Mouse (Mus musculus) embryo, embryonic 11 days (tissue): ENCODE data around the gene Lamp1.

Source experiments
- DNase-seq: peaks from one replicate; pipeline ENCODE4 v3.0.0-alpha.2; 2015

Lamp1 gene

DNA sequence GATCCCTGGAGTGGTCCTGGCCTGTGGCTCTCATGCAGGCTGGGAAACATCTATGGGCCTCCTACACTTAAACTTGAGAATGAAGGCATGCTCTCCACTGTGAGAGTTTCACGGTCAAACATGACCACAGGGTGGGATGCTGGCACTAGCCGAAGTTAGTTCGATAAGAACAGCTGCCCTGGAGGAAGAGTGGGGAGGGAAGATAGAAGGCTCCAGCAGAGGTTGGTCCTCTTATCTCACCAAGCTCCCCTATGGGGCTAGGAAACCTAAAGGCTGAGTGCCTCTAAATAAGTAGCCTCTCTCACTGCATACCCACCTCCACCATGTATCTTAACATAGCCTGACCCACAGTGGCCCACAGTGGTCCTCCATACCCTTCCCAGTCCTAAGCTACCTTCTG, 43.8 kb downstream of the Lamp1 start:
- no peak for DNase-seq

DNA sequence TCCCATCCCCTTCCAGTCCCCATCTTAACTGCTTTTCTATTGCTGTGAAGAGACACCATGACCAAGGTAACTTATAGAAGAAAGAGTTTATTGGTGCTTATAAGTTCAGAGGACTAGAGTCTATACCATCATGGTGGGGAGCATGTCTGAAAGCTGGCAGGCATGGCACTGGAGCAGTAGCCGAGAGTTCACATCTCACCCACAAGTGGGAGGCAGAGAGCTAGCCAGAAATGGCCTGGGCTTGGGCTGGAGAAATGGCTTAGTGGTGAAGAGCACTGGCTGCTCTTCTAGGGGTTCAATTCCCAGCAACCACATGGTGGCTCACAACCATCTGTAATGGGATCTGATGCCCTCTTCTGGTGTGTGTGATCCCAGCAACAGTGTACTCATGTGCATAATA, 44.5 kb downstream of the Lamp1 start:
- DNase-seq, result no peak

GRCm38 (mm10) chr8:13204371-13205140, 45.6 kb downstream of the Lamp1 start:
- no peak for DNase-seq

DNA sequence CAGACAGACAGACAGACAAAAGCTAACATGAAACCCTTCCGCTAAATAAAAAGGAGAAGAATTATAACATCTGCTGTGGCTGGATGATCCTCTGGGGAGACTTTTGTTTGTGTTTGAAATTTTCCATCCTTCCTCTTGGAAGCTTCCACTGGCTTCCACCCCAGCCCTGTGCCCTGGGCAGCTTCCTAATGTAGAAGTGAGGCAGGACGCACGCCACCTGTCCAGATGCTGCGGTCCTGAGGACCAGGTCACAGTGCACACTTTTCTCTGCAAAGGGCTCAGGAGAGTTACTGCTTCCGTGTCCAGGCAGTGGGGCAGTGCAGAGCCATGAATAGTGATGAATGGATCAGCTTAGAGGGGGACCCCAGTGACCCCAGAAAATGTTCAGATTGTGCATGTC, 46.4 kb downstream of the Lamp1 start:
- DNase-seq, result no peak

GRCm38 (mm10) chr8:13206290-13206689, 47.3 kb downstream of the Lamp1 start:
- no peak for DNase-seq

GRCm38 (mm10) chr8:13208627-13209355, 49.8 kb downstream of the Lamp1 start:
- DNase-seq, result no peak

DNA sequence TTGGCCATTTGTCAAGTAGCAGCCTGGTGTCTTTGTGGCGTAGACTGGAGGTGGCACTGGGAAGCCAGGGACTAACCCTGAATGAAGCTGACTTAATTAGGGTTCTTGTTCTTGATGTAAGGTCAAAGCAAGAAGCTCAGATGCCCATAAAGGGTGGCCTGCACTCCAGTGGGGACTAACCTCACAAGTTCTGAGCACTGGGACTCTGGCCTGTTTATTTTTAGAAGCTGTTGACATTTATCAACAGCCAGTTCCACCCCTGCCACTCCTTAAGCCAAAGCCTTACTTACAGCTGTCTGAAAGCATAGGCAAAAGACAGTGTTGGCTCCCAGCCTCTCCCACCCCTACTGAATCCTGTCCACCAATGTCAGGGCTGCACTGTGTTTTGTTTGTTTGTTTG, 50.8 kb downstream of the Lamp1 start:
- no peak for DNase-seq

DNA sequence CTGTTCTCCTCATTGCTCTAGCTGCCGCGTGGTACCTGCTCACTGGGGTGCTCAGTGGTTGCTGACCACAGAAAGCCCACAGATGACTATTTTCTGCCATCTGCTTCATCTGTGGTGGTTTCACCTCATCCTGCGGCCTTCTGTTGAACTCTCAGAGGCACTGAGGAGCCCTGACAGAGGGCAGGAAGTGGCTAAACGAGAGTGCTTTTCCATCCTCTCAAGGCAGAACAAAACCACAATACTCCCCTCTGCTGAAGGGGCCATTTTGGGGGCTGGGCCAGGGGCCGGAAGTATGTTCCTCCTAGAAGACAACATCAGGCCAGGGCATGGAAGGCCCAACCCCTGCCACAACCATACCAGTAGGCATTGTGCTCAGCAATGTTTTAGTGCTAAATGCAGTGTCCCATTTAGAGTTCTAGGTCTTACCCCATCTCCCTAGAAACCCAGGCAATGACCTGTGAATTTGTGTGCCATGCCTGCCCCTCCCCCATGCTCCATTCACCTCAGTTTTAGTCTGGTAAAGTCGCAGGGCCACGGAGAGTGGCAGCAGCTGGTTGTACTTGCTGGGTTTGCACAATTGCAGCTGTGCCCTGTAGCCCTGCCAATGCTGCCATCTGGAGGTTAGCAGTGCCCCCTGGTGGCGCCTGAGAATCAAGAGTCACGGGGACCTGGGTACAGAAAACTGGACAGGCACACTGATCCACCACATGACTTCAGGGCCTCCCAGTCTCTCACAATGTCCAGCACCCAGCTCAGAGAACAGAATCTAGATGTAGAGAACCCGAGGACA, 54.7 kb downstream of the Lamp1 start:
- peak; percentile 90 for DNase-seq

GRCm38 (mm10) chr8:13216386-13216785, 57.4 kb downstream of the Lamp1 start:
- DNase-seq, result no peak

GRCm38 (mm10) chr8:13217093-13217492, 58.1 kb downstream of the Lamp1 start:
- DNase-seq, result no peak

DNA sequence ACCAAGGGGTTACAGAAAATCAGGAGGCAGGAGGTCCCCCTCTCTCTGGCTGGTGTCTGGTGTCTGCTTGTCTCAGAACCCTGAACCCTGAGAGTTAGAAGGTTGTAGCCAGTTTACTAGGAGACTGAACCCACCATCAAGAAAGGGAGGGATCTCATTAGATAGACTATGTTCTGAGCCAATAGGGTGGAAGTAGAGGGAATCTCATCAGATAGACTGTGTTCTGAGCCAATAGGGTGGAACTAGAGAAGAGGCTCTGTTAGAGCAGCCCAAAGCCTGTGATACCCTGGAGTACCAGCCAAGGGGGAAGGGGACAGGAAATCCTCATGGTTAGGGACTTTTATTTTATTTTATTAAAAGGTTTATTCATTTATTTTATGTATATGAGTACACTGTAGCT, 59.0 kb downstream of the Lamp1 start:
- no peak for DNase-seq

DNA sequence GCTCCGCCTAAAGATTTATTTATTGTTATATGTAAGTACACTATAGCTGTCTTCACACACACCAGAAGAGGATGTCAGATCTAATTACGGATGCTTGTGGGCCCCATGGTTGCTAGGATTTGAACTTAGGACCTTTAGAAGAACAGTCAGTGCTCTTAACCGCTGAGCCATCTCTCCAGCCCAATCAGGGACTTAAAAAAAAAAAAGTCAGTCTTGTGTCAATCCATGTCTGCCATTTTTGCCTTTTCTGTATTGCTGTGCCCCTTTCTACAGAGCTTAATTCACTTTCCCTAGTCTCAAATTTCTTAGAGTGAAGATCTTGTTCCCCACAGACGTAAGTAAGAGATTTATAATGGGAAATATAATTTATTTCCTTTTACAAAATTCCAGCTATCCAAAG, 59.5 kb downstream of the Lamp1 start:
- no peak for DNase-seq

DNA sequence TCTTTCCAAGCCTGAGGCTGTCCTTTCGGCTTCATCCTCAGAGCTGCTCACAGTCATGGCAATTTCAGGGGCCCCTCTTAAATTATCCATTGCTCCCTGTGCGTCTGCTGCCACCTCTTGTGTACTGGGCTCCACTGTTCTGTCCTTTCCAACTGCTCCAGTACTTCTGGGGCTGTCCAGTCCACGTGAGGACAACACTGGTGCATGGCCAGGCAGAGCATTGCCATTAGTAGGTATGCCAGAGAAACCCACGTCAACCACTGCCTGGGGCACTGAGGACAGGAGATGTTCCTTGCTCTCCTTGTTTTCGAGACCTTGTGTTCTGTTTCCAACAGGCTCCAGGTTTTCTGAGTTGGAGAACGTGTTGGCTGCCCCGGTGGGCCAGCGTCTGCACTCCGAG, 65.5 kb downstream of the Lamp1 start:
- DNase-seq, result no peak
